Mouse (Mus musculus) retina, adult 2 months (tissue): ENCODE data around the gene Ndufs5.
A peak's percentile ranks its signal among the peaks of the same experiment; 100 is the strongest.

Source experiments
- DNase-seq: peaks from one replicate; pipeline ENCODE4 v3.0.0-alpha.2; 2012; ENCODE audit warnings: low read depth, low spot score

The Ndufs5 gene

DNA sequence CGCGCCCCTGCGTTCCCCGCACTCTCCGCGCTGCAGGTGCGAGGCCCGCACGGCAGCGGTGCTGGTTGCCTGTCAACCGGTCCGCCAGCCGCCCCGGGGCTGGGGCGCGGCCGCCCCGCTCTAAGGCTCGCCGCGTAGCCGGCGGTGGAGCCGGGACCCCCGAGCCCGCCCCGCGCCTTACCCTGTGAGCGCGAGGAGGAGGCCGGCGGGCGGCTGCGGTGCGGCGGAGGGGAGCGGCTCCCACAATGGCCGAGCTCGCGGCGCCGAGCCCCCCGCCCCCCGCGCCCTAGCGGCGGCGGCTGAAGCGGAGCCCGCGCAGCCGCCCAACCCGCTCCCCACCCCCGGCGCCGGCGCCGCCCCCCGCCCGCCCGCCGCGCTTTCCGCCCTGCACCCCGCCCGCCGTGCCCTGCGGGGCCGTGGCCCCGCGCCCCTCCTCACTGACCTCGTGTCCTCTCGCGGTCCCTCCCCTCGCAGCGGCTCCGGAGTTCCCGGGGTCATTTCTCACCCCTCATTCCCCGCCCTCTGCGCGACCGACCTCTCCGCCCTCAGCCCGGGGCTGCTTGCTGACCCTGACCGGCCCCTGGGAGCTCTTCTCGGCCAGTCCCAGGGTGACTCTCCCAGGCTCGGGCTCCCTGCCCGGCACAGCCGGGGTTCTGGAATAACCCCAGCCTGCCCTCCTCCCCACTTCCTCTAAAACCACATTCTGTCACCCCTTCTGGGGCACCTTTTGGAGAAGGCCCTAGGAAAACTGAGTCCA, 30.8 kb downstream of the Ndufs5 start:
- no peak for DNase-seq

DNA sequence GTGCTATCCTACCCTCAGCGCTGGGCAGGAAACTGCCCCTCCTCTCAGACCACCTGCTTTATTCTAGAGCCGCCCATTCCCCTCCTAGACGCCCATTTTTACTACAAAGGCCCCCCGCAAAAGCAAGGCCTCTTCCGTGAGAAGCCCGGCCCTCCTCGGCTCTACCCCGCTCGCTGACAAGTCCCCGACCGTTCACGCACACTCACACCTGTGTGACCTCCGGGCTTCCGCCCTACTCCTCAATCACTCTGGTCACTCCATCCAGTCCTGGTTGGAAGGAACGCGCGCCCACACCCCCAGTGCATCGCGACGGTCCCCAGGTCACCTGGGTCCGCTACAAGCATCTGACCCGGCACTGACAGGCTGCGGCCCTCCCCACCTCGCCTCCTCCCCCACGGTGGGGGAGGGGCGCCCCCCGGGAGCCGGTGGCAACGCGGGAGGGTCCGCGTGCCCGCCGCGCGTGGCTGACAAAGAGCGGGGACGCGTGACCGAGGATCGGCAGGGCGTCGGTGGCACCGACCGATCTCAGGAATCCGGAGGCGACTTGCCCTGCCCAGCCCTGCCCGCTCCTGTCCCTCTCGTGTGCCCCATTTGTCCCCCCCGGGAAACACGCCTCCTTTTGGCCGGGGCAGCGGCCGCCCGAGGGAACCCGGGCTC, 31.5 kb downstream of the Ndufs5 start:
- no peak for DNase-seq

DNA sequence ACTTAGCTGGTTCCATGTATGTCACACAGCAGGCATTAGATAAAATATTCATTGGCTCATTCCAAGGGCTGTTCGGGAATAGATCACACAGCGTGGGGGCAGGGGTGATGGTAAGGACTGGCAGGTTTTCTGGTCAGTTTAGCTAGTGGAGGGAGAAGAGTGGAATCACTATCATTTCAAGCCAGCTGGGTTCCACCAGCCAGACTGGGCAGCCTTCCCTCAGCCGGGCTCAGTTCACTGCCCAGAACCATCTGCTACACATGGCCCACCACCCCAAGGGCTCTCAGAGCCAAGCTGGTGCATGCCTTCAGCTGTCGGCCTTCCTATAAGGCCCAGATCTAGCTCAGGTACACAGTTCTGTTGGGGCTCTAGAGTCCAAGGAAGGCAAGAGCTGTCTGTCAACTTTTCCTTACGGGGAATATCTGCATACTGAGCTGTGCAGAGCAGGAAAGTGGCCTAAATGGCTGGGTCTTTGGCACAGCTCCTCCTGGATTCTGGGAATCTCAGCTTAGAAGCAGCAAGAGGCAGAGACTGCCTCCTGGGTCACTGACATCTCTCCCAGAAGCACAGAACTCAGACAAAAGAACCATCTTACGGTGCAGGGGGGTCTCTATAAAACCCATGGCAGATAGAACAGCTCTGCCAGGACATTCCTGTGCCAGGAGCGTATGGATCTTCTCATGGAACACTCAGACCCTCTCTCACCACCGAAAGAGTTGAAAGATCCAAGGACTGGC, 32.3 kb downstream of the Ndufs5 start:
- no peak for DNase-seq

DNA sequence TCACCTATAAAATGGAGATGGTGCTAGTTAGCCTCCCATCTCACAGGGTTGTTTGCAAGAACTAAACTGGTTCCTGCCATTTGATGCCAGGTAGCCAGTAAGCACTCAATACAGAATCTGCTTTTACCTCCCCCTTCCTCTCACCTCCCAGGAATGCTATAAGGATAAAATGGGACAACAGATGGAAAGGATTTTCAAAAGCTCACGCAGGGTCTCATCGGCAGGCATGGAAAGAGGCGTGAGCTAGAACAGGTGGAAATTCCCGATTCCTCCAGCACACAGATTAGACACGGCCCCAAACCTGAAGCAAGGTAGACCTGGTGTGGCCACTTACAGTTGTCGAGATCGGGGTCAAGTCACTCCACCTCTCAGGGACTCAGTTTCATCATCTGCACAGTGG, 33.0 kb downstream of the Ndufs5 start:
- DNase-seq, result no peak

DNA sequence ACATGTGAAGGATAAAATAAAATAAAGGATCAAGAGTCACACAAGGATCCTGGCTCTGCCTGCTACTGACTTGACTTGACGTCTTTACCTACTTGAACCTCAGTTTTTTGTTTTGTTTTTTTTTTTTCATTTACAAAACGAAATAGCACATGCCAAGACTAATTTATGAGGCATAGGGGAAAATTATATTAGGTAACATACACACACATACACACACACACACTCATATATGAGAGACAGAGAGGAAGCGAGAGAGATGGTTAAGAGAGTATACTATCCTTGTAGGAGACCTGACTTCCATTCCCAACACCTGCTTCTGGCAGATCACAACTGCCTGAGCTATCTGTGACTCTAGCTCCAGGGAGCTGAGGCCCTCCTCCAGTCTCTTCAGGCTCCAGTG, 33.7 kb downstream of the Ndufs5 start, which contains the start of gene Macf1:
Gene Macf1, minus strand, starts transcription at position 101 of the 400 bp plus-strand sequence.
- no peak for DNase-seq

DNA sequence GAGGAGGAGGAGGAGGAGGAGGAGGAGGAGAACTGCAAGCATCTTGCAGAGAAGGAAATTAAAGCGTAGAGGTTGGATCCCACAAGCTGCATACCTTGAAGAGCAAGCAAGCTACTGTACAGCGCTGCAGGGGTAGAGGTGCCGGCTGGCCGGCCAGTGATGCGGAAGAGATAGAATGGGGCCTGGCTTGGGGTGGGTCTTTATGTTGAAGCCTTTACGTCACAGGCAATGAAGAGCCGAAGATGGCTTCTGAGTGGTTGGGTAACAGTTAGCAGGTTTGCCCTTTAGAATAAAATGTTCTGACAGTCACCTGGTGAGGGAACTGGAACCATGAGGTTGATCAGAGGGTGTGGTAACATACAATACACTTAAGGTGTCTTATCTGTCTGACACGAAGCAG, 35.7 kb downstream of the Ndufs5 start:
- DNase-seq, result no peak

DNA sequence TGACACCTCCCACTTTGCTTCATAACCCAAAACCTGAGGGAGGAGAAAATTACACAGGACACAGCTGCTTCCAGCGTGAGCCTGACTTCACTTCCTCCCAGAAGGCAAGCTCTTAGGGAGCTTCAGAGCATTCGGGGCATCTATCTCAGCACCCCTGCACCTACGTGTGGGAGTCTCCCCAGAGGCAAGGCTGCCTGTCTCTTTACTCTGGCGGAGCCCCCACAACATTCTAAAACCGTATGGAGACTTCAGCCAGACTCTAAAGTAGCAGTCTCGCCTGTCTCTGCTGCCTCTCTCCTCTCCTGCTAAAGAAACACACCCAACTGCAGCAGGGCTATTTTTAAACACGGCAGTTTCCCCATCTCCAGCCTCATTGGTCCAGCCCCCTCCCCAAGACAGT, 37.0 kb downstream of the Ndufs5 start:
- no peak for DNase-seq

DNA sequence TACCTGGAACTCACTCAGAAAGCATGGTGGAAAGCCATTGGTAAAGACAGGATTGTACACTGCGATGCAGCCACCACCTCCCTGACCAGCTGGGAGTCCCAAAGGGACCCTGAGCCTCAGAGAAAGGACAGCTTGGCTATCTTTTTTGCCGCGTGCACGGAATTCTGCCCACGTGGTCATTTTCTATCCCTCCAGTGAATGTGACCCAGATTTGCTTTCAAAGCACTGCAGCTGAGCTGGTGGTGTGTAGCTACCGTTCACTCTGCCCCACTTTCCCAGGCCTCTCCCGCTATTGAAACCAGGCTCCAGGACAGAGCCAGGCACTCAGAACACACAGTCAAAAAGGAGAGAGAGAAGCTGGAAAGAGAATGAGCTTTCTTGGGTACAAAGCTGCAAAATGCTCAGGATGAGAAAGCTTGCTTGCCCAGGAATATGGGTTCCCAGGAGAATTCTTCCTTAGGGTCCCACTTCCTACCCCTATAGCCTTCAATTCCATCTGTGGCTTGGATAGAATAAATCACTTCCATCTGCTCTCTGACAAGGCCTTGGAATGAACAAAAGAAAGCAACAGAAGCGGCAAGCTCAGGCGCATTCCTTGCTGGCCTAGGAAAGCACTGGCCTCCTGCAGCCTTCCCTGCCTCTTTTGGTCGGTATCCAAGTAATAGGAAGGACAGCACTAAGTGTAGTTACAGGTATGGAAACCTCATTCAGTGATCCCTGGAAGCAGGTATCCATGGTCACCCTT, 40.8 kb downstream of the Ndufs5 start:
- DNase-seq, result no peak

DNA sequence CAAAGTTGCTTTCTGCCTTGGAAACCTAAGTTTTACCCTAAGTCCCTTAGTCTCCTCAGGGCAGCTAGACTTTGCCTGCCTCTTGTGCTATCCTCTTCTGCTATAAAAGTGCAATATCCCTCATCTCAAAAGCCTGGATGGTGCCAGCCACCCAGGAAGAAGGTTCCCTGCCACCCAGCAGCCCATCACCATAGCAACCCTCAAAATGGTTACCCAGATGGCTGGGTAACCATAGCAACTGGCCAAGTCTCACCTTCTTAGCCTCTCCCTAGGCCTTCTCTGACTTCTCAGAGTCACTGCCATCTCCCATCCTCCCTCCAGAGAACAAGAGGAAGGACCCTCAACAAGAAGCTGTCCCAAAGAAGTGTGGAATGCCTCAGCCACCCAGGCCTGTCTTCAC, 47.4 kb downstream of the Ndufs5 start:
- no peak for DNase-seq

DNA sequence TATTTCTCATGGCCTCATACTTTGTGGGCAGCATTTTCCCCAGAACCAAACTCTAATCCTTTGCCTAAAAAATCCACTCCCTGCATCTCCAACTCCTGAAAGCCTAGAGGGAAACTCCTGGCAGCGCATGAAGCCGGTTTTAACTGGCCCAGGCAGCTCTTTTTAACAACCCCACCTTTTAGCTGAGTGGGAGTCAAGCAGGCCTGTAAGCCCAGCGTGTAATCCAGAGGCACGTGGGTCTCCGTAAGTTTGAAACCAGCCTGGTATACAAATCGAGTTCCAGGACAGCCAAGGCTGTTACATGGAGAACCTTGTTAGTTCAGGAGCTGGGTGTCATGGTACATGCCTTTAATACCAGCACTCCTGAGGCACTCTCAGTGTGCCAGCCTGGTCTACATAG, 48.3 kb downstream of the Ndufs5 start:
- DNase-seq, result no peak

DNA sequence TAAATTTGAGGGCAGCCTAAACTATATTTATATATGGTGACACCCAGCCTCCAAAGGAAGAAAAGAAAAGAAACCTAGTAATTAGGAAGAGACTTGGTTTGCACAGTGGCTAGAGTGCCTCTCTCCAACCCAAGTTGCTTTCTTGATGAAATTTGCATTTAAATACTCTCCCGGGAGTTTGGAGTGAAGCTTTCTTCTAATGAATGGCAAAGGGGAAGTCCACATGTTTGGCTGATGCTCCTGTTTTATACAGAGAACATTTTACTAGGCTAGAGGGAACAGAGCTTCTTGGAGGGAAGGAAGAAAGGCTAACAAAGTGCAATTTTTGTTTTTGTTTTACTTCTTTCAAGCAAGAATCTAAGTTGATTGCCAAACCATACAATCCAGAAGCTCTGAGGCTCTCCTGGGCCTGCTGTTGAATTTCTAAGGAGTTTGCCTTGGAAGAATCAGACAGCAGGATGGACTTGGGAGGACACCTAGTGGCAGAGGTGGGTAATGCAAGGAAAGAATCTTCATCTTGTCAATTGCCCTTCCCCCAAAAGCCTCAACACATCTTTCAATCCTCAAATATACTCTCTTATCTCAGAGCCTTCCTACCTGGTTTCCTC, 50.6 kb downstream of the Ndufs5 start:
- peak; percentile 70 for DNase-seq

DNA sequence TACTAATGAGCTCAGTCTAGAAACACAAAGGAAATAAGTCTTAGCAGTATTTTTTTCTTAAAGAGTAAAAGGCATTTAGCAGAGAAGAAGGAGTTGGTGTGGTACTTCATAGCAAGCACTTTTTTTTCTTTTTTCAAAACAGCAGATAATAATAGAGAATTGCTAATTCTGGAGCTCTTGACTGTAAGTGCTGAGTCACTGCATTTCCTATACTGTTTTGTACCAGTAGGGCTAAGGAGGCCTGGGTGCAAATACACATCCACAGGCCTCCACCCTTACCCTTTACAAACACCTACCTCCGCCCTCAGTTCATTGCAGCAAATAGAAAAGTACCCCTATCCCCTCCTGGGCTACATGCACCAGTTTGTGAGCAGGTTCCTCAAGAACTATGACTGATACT, 51.5 kb downstream of the Ndufs5 start:
- no peak for DNase-seq

DNA sequence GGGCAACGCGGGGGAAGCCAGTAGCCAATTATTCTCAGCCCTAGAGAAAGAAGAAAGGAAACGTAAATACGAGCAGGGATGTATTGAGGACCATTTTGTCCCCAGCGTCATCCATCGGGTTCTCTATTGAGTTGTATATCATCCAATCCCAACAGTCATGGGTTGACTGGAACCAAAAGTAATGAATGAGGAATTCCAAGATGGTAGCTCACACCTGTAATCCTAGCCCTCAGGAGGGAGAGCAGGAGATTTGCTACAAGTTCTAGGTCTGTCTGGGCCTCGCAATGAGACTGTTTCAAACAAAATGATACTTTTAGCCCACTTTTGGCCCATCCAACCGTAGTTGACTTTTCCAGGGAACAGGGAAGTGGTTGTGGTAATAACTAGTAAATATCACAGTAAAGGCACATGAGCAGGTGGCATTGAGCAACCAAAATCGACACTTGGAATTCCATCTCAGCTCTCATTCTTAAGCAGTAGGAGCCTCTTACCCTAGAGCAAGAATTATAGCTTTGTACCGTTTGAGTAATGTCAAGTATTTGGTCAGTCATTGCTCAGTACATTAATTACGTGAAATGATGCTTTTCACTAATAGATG, 52.2 kb downstream of the Ndufs5 start:
- no peak for DNase-seq

DNA sequence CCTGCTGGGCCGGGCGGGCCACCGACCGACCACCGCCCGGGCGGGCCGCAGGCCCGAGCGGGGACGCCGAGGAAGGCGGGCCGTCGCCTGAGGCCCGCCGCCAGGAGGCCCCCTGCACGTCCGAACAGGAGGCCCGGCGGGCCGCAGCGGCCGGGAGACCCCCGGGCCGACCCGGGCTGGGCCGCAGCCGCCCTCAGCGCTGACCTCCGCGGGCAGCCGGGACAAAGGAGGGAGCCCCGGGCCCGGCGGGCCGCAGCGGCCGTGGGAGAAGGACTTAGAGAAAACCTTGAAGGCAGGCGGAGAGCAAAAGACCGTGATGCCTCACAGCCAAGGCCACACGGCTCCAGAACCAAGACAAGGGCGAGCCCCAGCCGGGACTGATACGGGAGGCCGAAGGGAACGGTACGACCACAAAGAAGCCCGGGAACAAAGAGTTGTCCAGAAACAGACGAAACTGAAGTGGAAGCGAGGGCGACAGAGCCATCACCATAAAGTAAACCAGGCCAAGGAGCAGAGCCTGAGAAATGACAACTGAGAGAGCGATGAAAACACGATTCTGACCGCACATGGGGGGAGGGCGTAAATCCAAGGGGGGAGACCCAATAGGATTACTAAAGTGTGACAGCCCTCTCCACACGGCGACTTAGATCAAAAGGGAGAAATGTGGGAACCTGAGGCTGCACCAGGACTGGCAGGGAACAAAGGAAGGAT, 52.9 kb downstream of the Ndufs5 start:
- no peak for DNase-seq

DNA sequence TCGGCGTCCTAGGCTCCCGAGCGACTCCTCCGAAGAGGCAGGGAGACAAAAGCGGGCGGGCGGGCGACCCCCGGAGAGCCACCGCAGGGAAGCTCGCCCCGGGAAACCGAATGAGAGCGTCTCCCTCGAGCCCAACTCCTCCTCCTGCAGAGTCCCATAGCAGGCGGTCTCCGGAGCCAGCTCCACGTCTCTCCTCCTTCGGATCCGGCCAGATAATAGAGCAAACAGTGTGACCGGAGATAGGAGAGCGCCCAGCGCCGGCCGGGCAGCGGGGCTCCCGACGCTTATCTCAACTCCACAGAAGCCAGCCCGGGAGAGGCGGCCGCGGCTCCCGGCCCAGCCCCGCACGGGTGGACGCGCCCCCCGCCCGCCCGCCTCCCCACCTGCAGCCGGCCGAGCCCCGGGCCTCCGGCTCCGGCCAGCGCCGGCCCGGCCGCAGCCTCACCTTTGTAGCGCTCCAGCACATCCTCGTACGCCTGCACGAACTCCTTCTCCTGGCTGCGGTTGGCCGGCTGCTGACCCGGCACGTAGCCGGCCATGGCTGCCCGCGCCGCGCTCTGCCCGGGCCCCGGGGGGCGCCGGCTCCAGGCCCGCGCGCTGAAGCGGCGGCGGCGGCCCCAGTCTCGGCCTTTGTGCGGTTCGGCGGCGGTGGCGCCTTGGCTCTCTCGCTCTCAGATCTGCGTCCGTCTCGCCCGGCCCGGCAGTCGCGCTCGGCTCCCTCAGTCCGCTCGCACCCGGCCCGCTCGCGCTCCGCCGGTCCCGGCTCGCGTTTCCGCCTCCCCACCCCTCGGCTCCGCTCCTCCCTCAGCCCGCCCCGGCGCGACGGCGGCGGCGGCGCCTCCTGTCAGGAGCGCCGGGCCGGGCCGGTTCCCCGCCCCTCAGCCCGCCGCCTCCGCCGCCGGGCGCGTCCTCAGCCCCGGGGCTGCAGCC, 53.7 kb downstream of the Ndufs5 start:
- no peak for DNase-seq

DNA sequence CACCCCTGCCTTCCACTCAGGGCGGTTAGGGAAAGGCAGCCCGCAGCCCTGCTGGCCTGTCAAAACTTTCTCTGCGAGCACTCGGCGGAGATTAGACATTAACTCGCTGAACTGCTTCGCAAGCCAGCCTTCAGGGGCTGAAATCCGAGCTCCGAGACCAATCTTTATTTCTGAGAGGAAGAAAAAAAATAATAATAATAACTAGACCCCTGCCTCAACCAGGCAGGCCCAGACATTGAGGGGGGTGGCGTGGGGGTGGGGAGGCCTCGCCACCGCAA, 54.4 kb downstream of the Ndufs5 start:
- no peak for DNase-seq

DNA sequence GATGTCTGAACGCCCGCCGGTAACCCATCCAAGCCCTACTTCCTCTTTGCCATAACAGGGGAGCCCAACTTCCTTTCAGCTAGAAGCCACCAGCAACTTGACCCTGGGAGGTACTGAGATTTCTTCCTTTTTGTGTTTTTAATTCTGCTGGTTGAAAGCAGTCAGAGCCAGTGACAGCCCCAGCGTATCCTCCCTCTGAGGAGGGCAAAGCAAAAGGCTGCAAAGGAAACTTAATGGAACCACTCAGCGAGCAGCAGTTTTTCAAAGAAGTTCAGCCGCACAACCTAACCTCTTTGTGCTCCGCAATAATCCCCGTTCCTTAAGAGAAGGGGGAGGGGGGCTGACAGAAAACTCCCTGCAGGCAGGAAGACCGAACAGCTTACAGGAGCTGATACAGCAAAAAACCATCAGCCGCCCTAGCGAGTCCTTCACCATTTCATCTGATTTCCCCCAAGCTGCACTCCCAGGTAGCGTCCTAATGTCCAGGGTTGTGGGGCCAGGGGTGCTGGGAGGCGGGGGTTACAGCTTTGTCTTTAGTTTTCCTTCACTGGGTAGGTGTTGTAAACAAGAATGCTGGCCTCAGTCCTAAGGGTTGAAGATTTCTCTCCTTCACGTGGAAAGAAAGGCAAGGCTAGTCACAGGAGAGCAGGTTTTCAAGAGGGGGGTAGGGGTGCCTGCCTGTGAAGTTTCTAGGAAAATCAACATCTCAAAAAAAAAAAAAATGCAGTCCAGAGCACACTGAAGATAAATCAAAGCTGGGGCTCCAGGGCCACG, 54.9 kb downstream of the Ndufs5 start:
- no peak for DNase-seq
